Mouse (Mus musculus): Measurements from ENCODE around the gene Cd244a.

GRCm38 (mm10) chr1:171558407-171558806, 586 bp upstream of the Cd244a start:
- no peak for TF ChIP-seq CTCF (IDR thresholded peaks at IDR 0.05; ENCODE audit: borderline replicate concordance, extremely low read depth, insufficient read depth, insufficient read length)
- no peak for TF ChIP-seq POLR2A (IDR thresholded peaks at IDR 0.05; ENCODE audit: borderline replicate concordance, extremely low read depth, insufficient read depth, insufficient read length, poor library complexity, severe bottlenecking)

Data from brain, embryonic 14.5 days (tissue).